Mouse (Mus musculus): Measurements from ENCODE around the gene Gm5294. TPM values are rescaled to one million over a fixed set of nuclear protein-coding genes. Genes with fewer than 3 reads are reported as not detected.

The Gm5294 gene
- polyA plus RNA-seq, 1 experiment from 2014 or later: not detected

GRCm38 (mm10) chr5:138788481-138789211 is 31.2 kb upstream of the Gm5294 start:
- Histone ChIP-seq H3K9me3 (ENCODE audit: control insufficient read depth, low read length) (no peaks in the 10 kb centered on the region), H3K4me3 (ENCODE audit: low read depth, low read length) (no peak overlapping the region), H3K4me2 (ENCODE audit: low read length) (no peak overlapping the region), H3K9ac (ENCODE audit: low read length) (no peak overlapping the region), H3K27me3 (replicated peaks; ENCODE audit: control insufficient read depth, insufficient read depth, low read length) (no peaks in the 10 kb centered on the region), H3K27ac (ENCODE audit: low read depth) (no peak overlapping the region), H3K36me3 (ENCODE audit: control insufficient read depth, insufficient read depth, low read length) (no peaks in the 10 kb centered on the region), H3K4me1 (replicated peaks; ENCODE audit: control insufficient read depth, insufficient read depth, low read length) (no peaks in the 10 kb centered on the region)
- DNase-seq (ENCODE audit: low spot score) (no peak), ATAC-seq (replicated peaks; ENCODE audit: low FRiP score, low TSS enrichment, low read depth) (no peak)
- WGBS: 70% methylated on average over 11 of the region's 11 CpGs

DNA sequence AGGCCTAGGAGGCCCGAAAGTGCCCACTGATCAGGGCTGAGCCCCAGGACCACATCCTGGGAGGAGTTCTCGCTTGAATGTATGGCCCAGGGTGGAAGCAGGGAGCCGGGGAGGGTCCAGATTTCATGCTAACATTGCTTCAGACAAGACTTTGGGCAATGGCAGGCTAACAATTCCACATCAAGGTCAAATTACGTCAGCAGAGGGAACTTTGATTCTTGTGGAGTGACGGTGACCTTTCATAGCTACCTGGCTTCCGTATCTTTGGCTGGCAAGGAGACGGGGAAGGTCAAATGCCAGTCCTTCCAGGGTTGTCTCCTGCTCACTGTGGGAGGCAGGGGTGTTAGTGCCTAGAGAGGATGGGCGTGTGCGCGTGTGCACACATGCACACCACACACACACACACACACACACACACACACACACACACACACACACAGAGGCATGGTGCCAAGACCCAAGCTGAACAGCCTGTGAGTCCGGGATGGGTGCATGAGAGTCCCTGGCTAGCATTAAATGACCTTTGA is 28.9 kb upstream of the Gm5294 start:
- Histone ChIP-seq H3K4me2 (ENCODE audit: low read length) (no peak overlapping the region), H3K4me3 (ENCODE audit: low read depth, low read length) (no peak overlapping the region), H3K27me3 (replicated peaks; ENCODE audit: control insufficient read depth, insufficient read depth, low read length) (no peaks in the 10 kb centered on the region), H3K9ac (ENCODE audit: low read length) (no peak overlapping the region), H3K27ac (ENCODE audit: low read depth) (no peak overlapping the region), H3K9me3 (ENCODE audit: control insufficient read depth, low read length) (no peaks in the 10 kb centered on the region), H3K4me1 (replicated peaks; ENCODE audit: control insufficient read depth, insufficient read depth, low read length) (no peaks in the 10 kb centered on the region), H3K36me3 (ENCODE audit: control insufficient read depth, insufficient read depth, low read length) (peaks cover 4% of the 10 kb centered on the region; the same call in 1 of the 2 replicates)
- no peak for ATAC-seq (replicated peaks; ENCODE audit: low FRiP score, low TSS enrichment, low read depth)
- no peak for DNase-seq (ENCODE audit: low spot score)
- 91% methylated on average over 10 of the region's 11 CpGs for WGBS

GRCm38 (mm10) chr5:138801588-138802116 is 18.2 kb upstream of the Gm5294 start:
- 42% methylated on average over 7 of the region's 7 CpGs for WGBS
- Histone ChIP-seq H3K36me3 (ENCODE audit: control insufficient read depth, insufficient read depth, low read length) (no peaks in the 10 kb centered on the region), H3K4me3 (ENCODE audit: low read depth, low read length) (no peak overlapping the region), H3K27ac (ENCODE audit: low read depth) (no peak overlapping the region), H3K9ac (ENCODE audit: low read length) (no peak overlapping the region), H3K27me3 (replicated peaks; ENCODE audit: control insufficient read depth, insufficient read depth, low read length) (no peaks in the 10 kb centered on the region), H3K9me3 (ENCODE audit: control insufficient read depth, low read length) (no peaks in the 10 kb centered on the region), H3K4me2 (ENCODE audit: low read length) (no peak overlapping the region), H3K4me1 (replicated peaks; ENCODE audit: control insufficient read depth, insufficient read depth, low read length) (no peaks in the 10 kb centered on the region; the same call in 1 of the 2 replicates)
- ATAC-seq (replicated peaks; ENCODE audit: low FRiP score, low TSS enrichment, low read depth) (no peak), DNase-seq (ENCODE audit: low spot score) (no peak)

DNA sequence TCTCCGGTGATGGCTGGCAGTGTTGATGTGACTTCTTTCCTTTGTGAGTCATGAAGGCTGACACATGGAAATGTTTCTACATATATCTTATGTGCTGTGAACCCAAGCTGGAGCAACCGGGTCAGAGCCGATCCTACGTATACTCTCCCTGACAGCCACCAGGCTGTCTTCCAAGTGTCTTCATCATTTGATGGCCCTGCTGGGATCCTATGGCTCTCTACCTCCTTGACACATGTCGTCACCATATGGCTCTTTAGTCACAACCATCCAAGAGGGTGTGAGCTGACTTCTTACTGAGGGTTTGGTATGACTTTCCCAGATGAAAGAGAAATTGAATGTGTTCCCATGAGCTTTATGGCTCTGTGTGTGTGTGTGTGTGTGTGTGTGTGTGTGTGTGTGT is 15.6 kb upstream of the Gm5294 start:
- WGBS: 92% methylated on average over 5 of the region's 5 CpGs
- no peak overlapping the region for H3K4me3 ChIP-seq (ENCODE audit: low read depth, low read length)
- ATAC-seq (replicated peaks; ENCODE audit: low FRiP score, low TSS enrichment, low read depth): no peak

DNA sequence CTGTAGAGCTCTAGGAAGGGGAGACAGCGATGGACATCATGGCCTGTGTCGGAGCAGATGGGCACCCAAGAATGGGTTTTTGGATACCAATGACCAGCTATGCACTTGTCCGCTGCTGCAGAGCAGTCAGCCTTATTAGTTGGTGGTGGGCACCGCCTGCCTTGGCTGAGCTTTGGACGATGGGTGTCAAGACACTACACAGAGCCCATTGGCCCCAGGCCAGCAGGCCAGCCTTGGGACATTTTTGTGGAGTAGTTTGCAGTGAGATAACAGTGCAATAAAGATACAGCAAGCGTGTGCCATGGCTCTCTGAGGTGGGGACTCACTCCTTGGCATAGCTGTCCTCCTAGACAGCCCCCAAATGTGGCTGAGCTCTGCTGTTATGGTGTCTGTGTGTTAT is 10.1 kb upstream of the Gm5294 start:
- H3K36me3 ChIP-seq (ENCODE audit: control insufficient read depth, insufficient read depth, low read length): 0 out of 2 replicates have a peak, but pooled peaks cover 2% of the 10 kb centered on the region
- WGBS: 92% methylated on average over 6 of the region's 6 CpGs
- no peak for ATAC-seq (replicated peaks; ENCODE audit: low FRiP score, low TSS enrichment, low read depth)

More for the DNA sequence above, 15.6 kb upstream of the Gm5294 start:
- Histone ChIP-seq H3K27me3 (replicated peaks; ENCODE audit: control insufficient read depth, insufficient read depth, low read length) (no peaks in the 10 kb centered on the region), H3K4me2 (ENCODE audit: low read length) (no peak overlapping the region), H3K4me1 (replicated peaks; ENCODE audit: control insufficient read depth, insufficient read depth, low read length) (no peaks in the 10 kb centered on the region; the same call in 1 of the 2 replicates), H3K9me3 (ENCODE audit: control insufficient read depth, low read length) (no peaks in the 10 kb centered on the region), H3K9ac (ENCODE audit: low read length) (no peak overlapping the region), H3K36me3 (ENCODE audit: control insufficient read depth, insufficient read depth, low read length) (no peaks in the 10 kb centered on the region), H3K27ac (ENCODE audit: low read depth) (no peak overlapping the region)
- DNase-seq (ENCODE audit: low spot score): no peak

GRCm38 (mm10) chr5:138820717-138821332 is 945 bp downstream of the Gm5294 start:
- no peak for ATAC-seq (replicated peaks; ENCODE audit: low FRiP score, low TSS enrichment, low read depth)
- H3K4me3 ChIP-seq (ENCODE audit: low read depth, low read length): peak overlapping the region; percentile 30
- no peak overlapping the region for H3K27ac ChIP-seq (ENCODE audit: low read depth)
- 6% methylated on average over 39 of the region's 39 CpGs for WGBS
- H3K36me3 ChIP-seq (ENCODE audit: control insufficient read depth, insufficient read depth, low read length): no peaks in the 10 kb centered on the region
- H3K4me2 ChIP-seq (ENCODE audit: low read length): peak overlapping the region; percentile 60
- peak; percentile 64 for DNase-seq (ENCODE audit: low spot score)
- H3K4me1 ChIP-seq (replicated peaks; ENCODE audit: control insufficient read depth, insufficient read depth, low read length): peaks cover 4% of the 10 kb centered on the region; the same call in 1 of the 2 replicates
- no peaks in the 10 kb centered on the region for H3K9me3 ChIP-seq (ENCODE audit: control insufficient read depth, low read length)
- peaks cover 62% of the 10 kb centered on the region for H3K27me3 ChIP-seq (replicated peaks; ENCODE audit: control insufficient read depth, insufficient read depth, low read length)
- no peak overlapping the region for H3K9ac ChIP-seq (ENCODE audit: low read length)

More for the DNA sequence above, 10.1 kb upstream of the Gm5294 start:
- Histone ChIP-seq H3K4me1 (replicated peaks; ENCODE audit: control insufficient read depth, insufficient read depth, low read length) (no peaks in the 10 kb centered on the region), H3K27me3 (replicated peaks; ENCODE audit: control insufficient read depth, insufficient read depth, low read length) (no peaks in the 10 kb centered on the region), H3K27ac (ENCODE audit: low read depth) (no peak overlapping the region), H3K4me3 (ENCODE audit: low read depth, low read length) (no peak overlapping the region), H3K9ac (ENCODE audit: low read length) (no peak overlapping the region), H3K4me2 (ENCODE audit: low read length) (no peak overlapping the region), H3K9me3 (ENCODE audit: control insufficient read depth, low read length) (no peaks in the 10 kb centered on the region)
- no peak for DNase-seq (ENCODE audit: low spot score)

GRCm38 (mm10) chr5:138825090-138825489 is 5.2 kb downstream of the Gm5294 start:
- Histone ChIP-seq H3K9ac (ENCODE audit: low read length) (no peak overlapping the region), H3K4me3 (ENCODE audit: low read depth, low read length) (no peak overlapping the region), H3K4me2 (ENCODE audit: low read length) (no peak overlapping the region), H3K27me3 (replicated peaks; ENCODE audit: control insufficient read depth, insufficient read depth, low read length) (peaks cover 41% of the 10 kb centered on the region), H3K4me1 (replicated peaks; ENCODE audit: control insufficient read depth, insufficient read depth, low read length) (peaks cover 4% of the 10 kb centered on the region; the same call in 1 of the 2 replicates), H3K36me3 (ENCODE audit: control insufficient read depth, insufficient read depth, low read length) (no peaks in the 10 kb centered on the region), H3K9me3 (ENCODE audit: control insufficient read depth, low read length) (no peaks in the 10 kb centered on the region), H3K27ac (ENCODE audit: low read depth) (no peak overlapping the region)
- no peak for DNase-seq (ENCODE audit: low spot score)
- no peak for ATAC-seq (replicated peaks; ENCODE audit: low FRiP score, low TSS enrichment, low read depth)
- WGBS: 56% methylated on average over 3 of the region's 3 CpGs

GRCm38 (mm10) chr5:138833406-138833805 is 13.5 kb downstream of the Gm5294 start:
- Histone ChIP-seq H3K9ac (ENCODE audit: low read length) (no peak overlapping the region), H3K36me3 (ENCODE audit: control insufficient read depth, insufficient read depth, low read length) (no peaks in the 10 kb centered on the region), H3K4me2 (ENCODE audit: low read length) (no peak overlapping the region), H3K27ac (ENCODE audit: low read depth) (no peak overlapping the region), H3K9me3 (ENCODE audit: control insufficient read depth, low read length) (no peaks in the 10 kb centered on the region), H3K4me1 (replicated peaks; ENCODE audit: control insufficient read depth, insufficient read depth, low read length) (peaks cover 7% of the 10 kb centered on the region; the same call in 1 of the 2 replicates), H3K27me3 (replicated peaks; ENCODE audit: control insufficient read depth, insufficient read depth, low read length) (no peaks in the 10 kb centered on the region), H3K4me3 (ENCODE audit: low read depth, low read length) (no peak overlapping the region)
- 24% methylated on average over 6 of the region's 6 CpGs for WGBS
- DNase-seq (ENCODE audit: low spot score) (no peak), ATAC-seq (replicated peaks; ENCODE audit: low FRiP score, low TSS enrichment, low read depth) (no peak)
